In the genomic region with DNA sequence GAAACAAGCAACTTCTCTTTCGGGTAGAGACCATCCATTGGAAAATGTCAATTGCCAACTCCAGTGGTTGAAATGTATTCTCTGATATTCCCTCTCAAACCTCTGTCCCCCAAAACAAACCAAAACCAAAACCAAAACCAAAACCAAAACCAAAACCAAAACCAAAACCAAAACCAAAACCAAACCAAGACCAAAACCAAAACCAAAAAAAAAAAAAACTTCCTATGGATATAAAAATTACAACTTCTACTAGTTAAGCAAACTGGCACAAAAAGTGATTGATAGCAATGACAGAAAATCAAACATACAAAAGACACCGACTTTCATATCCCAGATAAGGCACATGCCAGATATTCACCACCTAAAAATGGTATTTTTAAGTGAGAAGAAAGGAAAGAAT, we compare ENCODE assay signal across 22 mouse cellular contexts.
DNase-seq lines count a peak whose midpoint lies in the region; ATAC-seq and TF ChIP-seq lines count a peak whose summit lies in the region.
"Had no signal": no experiment of that assay in that cellular context is flagged by ENCODE, and none has a peak within 500 bp of the region (broad histone marks: within the 10 kb centered on the region; RNA-seq: fewer than 3 reads in every experiment).

No protein-coding gene starts in this region.

- H3K36me3 ChIP-seq in CH12.LX (replicated peaks in 1 of 2; ENCODE audit: control insufficient read depth in 1 of 2, insufficient read depth in 1 of 2, low read length in 1 of 2) (no peaks in the 10 kb centered on the region), MEL (ENCODE audit: control insufficient read depth in 1 of 2, insufficient read depth in 2 of 2, low read length in 2 of 2) (no peaks in the 10 kb centered on the region; a peak in 1 of 4 replicates)
- H3K36me3 ChIP-seq: G1E had no signal

- H3K4me1 ChIP-seq in CH12.LX (ENCODE audit: control insufficient read depth in 1 of 2, insufficient read depth in 2 of 2): peaks cover 3 to 5% of the 10 kb centered on the region in 2 experiments; a peak in 2 of 4 replicates
- peaks cover 8 to 13% of the 10 kb centered on the region in 2 experiments; a peak in 3 of 4 replicates for H3K4me1 ChIP-seq in MEL (ENCODE audit: control insufficient read depth in 1 of 2, insufficient read depth in 2 of 2, low read length in 2 of 2)

- H3K4me2 ChIP-seq in CH12.LX (ENCODE audit: insufficient read depth, low read depth, poor library complexity, severe bottlenecking): peak overlapping the region; percentile 13; the same call in 1 of the 2 replicates

- no peak for TF ChIP-seq CTCF in CH12.LX (conservative IDR thresholded peaks at IDR 0.05 in 1 of 2, IDR thresholded peaks at IDR 0.05 in 1 of 2; ENCODE audit: low read depth in 2 of 2, low read length in 2 of 2)
- no peak for TF ChIP-seq CTCF in MEL (IDR thresholded peaks at IDR 0.05 in 2 of 3, conservative IDR thresholded peaks at IDR 0.05 in 1 of 3; ENCODE audit: control insufficient read depth in 1 of 3, insufficient read depth in 1 of 3, low read depth in 2 of 3, low read length in 3 of 3, poor library complexity in 1 of 3, severe bottlenecking in 1 of 3)

- H3K27ac ChIP-seq in CH12.LX (ENCODE audit: insufficient read depth, low read depth): no peak overlapping the region
- H3K27ac ChIP-seq in MEL (ENCODE audit: control insufficient read depth, low read depth, low read length): no peak overlapping the region

- in situ Hi-C loops in CH12.LX (cut with MboI; ENCODE audit: low pct_ligation_motif_present, low pct_unique_long_range_greater_than_20kb, low sequenced_read_pairs): no loop called here

- H3K9ac ChIP-seq in CH12.LX (ENCODE audit: insufficient read depth, low read depth) (no peak overlapping the region), MEL (ENCODE audit: control insufficient read depth, low read depth, low read length, poor library complexity, severe bottlenecking) (no peak overlapping the region)

- H3K4me3 ChIP-seq in CH12.LX (replicated peaks in 1 of 3; ENCODE audit: low read depth in 2 of 3, low read length in 2 of 3, poor library complexity in 1 of 3) (no peak overlapping the region), MEL (ENCODE audit: control insufficient read depth in 1 of 2, insufficient read depth in 1 of 2, low read depth in 2 of 2, low read length in 2 of 2) (peak overlapping the region in 1 of 2 experiments; percentile 43; a peak in 3 of 4 replicates)

- dilution Hi-C loops in CH12.LX (cut with MboI; ENCODE audit: extremely low pct_ligation_motif_present, extremely low pct_unique_long_range_greater_than_20kb, low sequenced_read_pairs): no loop called here

- H3K27me3 ChIP-seq in CH12.LX (replicated peaks) (no peaks in the 10 kb centered on the region), MEL (ENCODE audit: control insufficient read depth in 1 of 2, insufficient read depth in 2 of 2, low read length in 2 of 2) (no peaks in the 10 kb centered on the region)

- no peak for TF ChIP-seq EP300 in CH12.LX (IDR thresholded peaks at IDR 0.05; ENCODE audit: low read length)
- no peak for TF ChIP-seq EP300 in MEL (IDR thresholded peaks at IDR 0.05; ENCODE audit: low read depth in 1 of 2, low read length in 2 of 2)

- H3K79me2 ChIP-seq in CH12.LX (replicated peaks; ENCODE audit: control insufficient read depth, extremely low read depth, insufficient read depth, poor library complexity, severe bottlenecking) (no peaks in the 10 kb centered on the region), MEL (ENCODE audit: control insufficient read depth, insufficient read depth, low read length, poor library complexity) (no peaks in the 10 kb centered on the region)

- no peak for TF ChIP-seq POLR2A in CH12.LX (IDR thresholded peaks at IDR 0.05; ENCODE audit: low read depth, low read length)
- TF ChIP-seq POLR2A in MEL (IDR thresholded peaks at IDR 0.05; ENCODE audit: control insufficient read depth in 1 of 2, insufficient read depth in 1 of 2, low read depth in 1 of 2, low read length in 2 of 2, poor library complexity in 1 of 2): no peak

- H3K9me3 ChIP-seq in CH12.LX (replicated peaks; ENCODE audit: low read length) (no peaks in the 10 kb centered on the region), MEL (replicated peaks; ENCODE audit: insufficient read depth, low read length) (no peaks in the 10 kb centered on the region)

- TF ChIP-seq RAD21 in CH12.LX (IDR thresholded peaks at IDR 0.05; ENCODE audit: low read depth, low read length) (no peak), MEL (IDR thresholded peaks at IDR 0.05; ENCODE audit: low read depth, low read length) (no peak)

- DNase-seq in CH12.LX (ENCODE audit: extremely low read depth): no peak
- DNase-seq in MEL (ENCODE audit: low read depth, low spot score): no peak
- DNase-seq in retina, embryonic 14.5 days (ENCODE audit: low spot score): no peak
- no peak for DNase-seq in urinary bladder, postnatal 4 days (ENCODE audit: low spot score in 2 of 2)
- no peak for DNase-seq in yolk sac, embryonic 10.5 days (ENCODE audit: low spot score)
- DNase-seq: adrenal gland, adult 2 months; adrenal gland, adult 8-10 months; adrenal gland, postnatal 10 days; adrenal gland, postnatal 14 days; adrenal gland, postnatal 25 days; adrenal gland, postnatal 36 days; B cell, adult 2 months; cerebellum, adult 11 months; cerebellum, adult 11-12 months; cerebellum, adult 18-20 months; cerebellum, adult 2 months; cerebellum, adult 8-10 months; cerebellum, adult 9-10 months had no signal

- peak; percentile 20 for ATAC-seq in CD4-positive, CD25-positive, alpha-beta regulatory T cell, adult 4 months
- ATAC-seq: activated CD4-positive, CD25-positive, alpha-beta regulatory T cell, adult 4 months; Patski had no signal

TF ChIP-seq in CH12.LX, 34 proteins besides CTCF, POLR2A, EP300 and RAD21:
- peak; percentile 54; the same call in 1 of the 2 replicates for TF ChIP-seq ZNF384 (IDR thresholded peaks at IDR 0.05; ENCODE audit: low read depth, low read length)
- no peak for TF ChIP-seq ZKSCAN1 (IDR thresholded peaks at IDR 0.05; ENCODE audit: borderline replicate concordance, low read depth, low read length)
- no peak for TF ChIP-seq MEF2A (IDR thresholded peaks at IDR 0.05; ENCODE audit: borderline replicate concordance, low read depth, low read length)
- TF ChIP-seq ETS1 (conservative IDR thresholded peaks at IDR 0.05; ENCODE audit: low read depth, low read length): peak; percentile 76
- no peak for TF ChIP-seq TCF12 (IDR thresholded peaks at IDR 0.05; ENCODE audit: low read depth, low read length)

TF ChIP-seq in MEL, 35 proteins besides CTCF, POLR2A, EP300 and RAD21:
- TF ChIP-seq MAFK (IDR thresholded peaks at IDR 0.05; ENCODE audit: borderline replicate concordance, low read depth, low read length) (no peak), SIN3A (IDR thresholded peaks at IDR 0.05; ENCODE audit: low read length) (no peak), NRF1 (IDR thresholded peaks at IDR 0.05; ENCODE audit: insufficient read depth, low read depth, low read length, poor library complexity, severe bottlenecking) (no peak), ETS1 (IDR thresholded peaks at IDR 0.05; ENCODE audit: low read depth, low read length) (peak; percentile 47; the same call in 1 of the 2 replicates), E2F4 (IDR thresholded peaks at IDR 0.05; ENCODE audit: borderline replicate concordance, low read depth, low read length) (no peak), MEF2A (IDR thresholded peaks at IDR 0.05; ENCODE audit: extremely low read depth, insufficient replicate concordance, low read depth, low read length, poor library complexity, severe bottlenecking) (no peak), MAX (IDR thresholded peaks at IDR 0.05; ENCODE audit: low read length) (no peak), MXI1 (IDR thresholded peaks at IDR 0.05; ENCODE audit: low read depth, low read length) (no peak), ZC3H11A (IDR thresholded peaks at IDR 0.05; ENCODE audit: low read depth, low read length) (no peak)
